Mouse (Mus musculus) liver, embryonic 14.5 days (tissue): ENCODE measurements at regions not wholly inside any gene's neighbourhood (a gene's known extent, or its start where the extent isn't known, plus 50 kb on each side); places are given as distances from the start of the nearest gene placed in this dataset.

Experiments
- CTCF ChIP-seq: IDR thresholded peaks from 2 replicates; pipeline ENCODE4 v1.5.1; 2016; ENCODE audit warnings: antibody characterized with exemption, low read depth, control low read depth
- EP300 ChIP-seq: IDR thresholded peaks from 2 replicates; pipeline ENCODE4 v1.6.1; 2016; ENCODE audit warnings: antibody characterized with exemption, low read depth

- TF ChIP-seq CTCF, result no peak
- TF ChIP-seq EP300, result no peak
Measured at GRCm38 (mm10) chr12:78097119-78097518, 96.9 kb upstream of the Gm6657 start.
